In genomic region chr8:86147586-86147985, GRCm38 (mm10) we compare ENCODE assay signal across 27 mouse cellular contexts.
DNase-seq lines count a peak whose midpoint lies in the region; ATAC-seq and TF ChIP-seq lines count a peak whose summit lies in the region.
"Had no signal": no experiment of that assay in that cellular context is flagged by ENCODE, and none has a peak within 500 bp of the region (broad histone marks: within the 10 kb centered on the region; RNA-seq: fewer than 3 reads in every experiment).

No protein-coding gene starts in this region.

- H3K9me3 ChIP-seq in kidney, postnatal 0 days (replicated peaks; ENCODE audit: low read length): no peaks in the 10 kb centered on the region
- H3K9me3 ChIP-seq in MEL (replicated peaks; ENCODE audit: insufficient read depth, low read length): no peaks in the 10 kb centered on the region
- no peaks in the 10 kb centered on the region for H3K9me3 ChIP-seq in embryonic facial prominence, embryonic 10.5 days
- H3K9me3 ChIP-seq: forebrain, embryonic 10.5 days; forebrain, embryonic 13.5 days; G1E; heart, embryonic 10.5 days; heart, embryonic 13.5 days; hindbrain, embryonic 12.5 days; hindbrain, embryonic 15.5 days had no signal

- H3K27ac ChIP-seq in kidney, postnatal 0 days: no peak overlapping the region
- H3K27ac ChIP-seq in MEL (ENCODE audit: control insufficient read depth, low read depth, low read length): no peak overlapping the region
- no peak overlapping the region for H3K27ac ChIP-seq in embryonic facial prominence, embryonic 10.5 days (replicated peaks)
- H3K27ac ChIP-seq: forebrain, embryonic 10.5 days; forebrain, embryonic 13.5 days; heart, adult 2 months; heart, embryonic 10.5 days; heart, embryonic 13.5 days; hindbrain, embryonic 12.5 days; hindbrain, embryonic 15.5 days had no signal

- no peak for TF ChIP-seq EP300 in MEL (IDR thresholded peaks at IDR 0.05; ENCODE audit: low read depth in 1 of 2, low read length in 2 of 2)

- no peak for TF ChIP-seq CTCF in kidney, postnatal 0 days (IDR thresholded peaks at IDR 0.05; ENCODE audit: low read depth)
- TF ChIP-seq CTCF in MEL (IDR thresholded peaks at IDR 0.05 in 2 of 3, conservative IDR thresholded peaks at IDR 0.05 in 1 of 3; ENCODE audit: control insufficient read depth in 1 of 3, insufficient read depth in 1 of 3, low read depth in 2 of 3, low read length in 3 of 3, poor library complexity in 1 of 3, severe bottlenecking in 1 of 3): no peak

- no peak for TF ChIP-seq POLR2A in MEL (IDR thresholded peaks at IDR 0.05; ENCODE audit: control insufficient read depth in 1 of 2, insufficient read depth in 1 of 2, low read depth in 1 of 2, low read length in 2 of 2, poor library complexity in 1 of 2)

- no peaks in the 10 kb centered on the region for H3K27me3 ChIP-seq in kidney, postnatal 0 days (ENCODE audit: insufficient read depth, low read length)
- 0 out of 4 replicates have a peak, but pooled peaks cover 0 to 2% of the 10 kb centered on the region in 2 experiments for H3K27me3 ChIP-seq in MEL (ENCODE audit: control insufficient read depth in 1 of 2, insufficient read depth in 2 of 2, low read length in 2 of 2)
- no peaks in the 10 kb centered on the region for H3K27me3 ChIP-seq in embryonic facial prominence, embryonic 10.5 days (replicated peaks; ENCODE audit: low read depth, poor library complexity, severe bottlenecking)
- H3K27me3 ChIP-seq: CH12.LX; forebrain, embryonic 13.5 days; heart, embryonic 13.5 days; hindbrain, embryonic 12.5 days; hindbrain, embryonic 15.5 days had no signal

- WGBS in kidney, postnatal 0 days: 20% methylated on average over 6 of the region's 6 CpGs
- 59% methylated on average over 6 of the region's 6 CpGs for WGBS in embryonic facial prominence, embryonic 10.5 days

- no peak for ATAC-seq in kidney, postnatal 0 days (replicated peaks; ENCODE audit: low FRiP score, low read depth)
- ATAC-seq: forebrain, embryonic 13.5 days; forebrain, embryonic 16.5 days had no signal

- H3K4me1 ChIP-seq in kidney, postnatal 0 days (replicated peaks; ENCODE audit: insufficient read depth, low read length): 0 out of 2 replicates have a peak, but pooled peaks cover 3% of the 10 kb centered on the region
- H3K4me1 ChIP-seq in MEL (ENCODE audit: control insufficient read depth in 1 of 2, insufficient read depth in 2 of 2, low read length in 2 of 2): no peaks in the 10 kb centered on the region
- H3K4me1 ChIP-seq in embryonic facial prominence, embryonic 10.5 days: peaks cover 8% of the 10 kb centered on the region
- H3K4me1 ChIP-seq: forebrain, embryonic 13.5 days; heart, embryonic 10.5 days; heart, embryonic 13.5 days; hindbrain, embryonic 12.5 days; hindbrain, embryonic 15.5 days had no signal

- TF ChIP-seq RAD21 in MEL (IDR thresholded peaks at IDR 0.05; ENCODE audit: low read depth, low read length): no peak

- no peaks in the 10 kb centered on the region for H3K36me3 ChIP-seq in kidney, postnatal 0 days (ENCODE audit: insufficient read depth, low read length)
- H3K36me3 ChIP-seq in MEL (ENCODE audit: control insufficient read depth in 1 of 2, insufficient read depth in 2 of 2, low read length in 2 of 2): no peaks in the 10 kb centered on the region
- no peaks in the 10 kb centered on the region for H3K36me3 ChIP-seq in embryonic facial prominence, embryonic 10.5 days (replicated peaks)
- H3K36me3 ChIP-seq: forebrain, embryonic 10.5 days; G1E; heart, embryonic 10.5 days; heart, embryonic 13.5 days; hindbrain, embryonic 12.5 days; hindbrain, embryonic 15.5 days had no signal

- H3K9ac ChIP-seq in kidney, postnatal 0 days (ENCODE audit: low read depth, low read length): no peak overlapping the region
- no peak overlapping the region for H3K9ac ChIP-seq in MEL (ENCODE audit: control insufficient read depth, low read depth, low read length, poor library complexity, severe bottlenecking)
- H3K9ac ChIP-seq: forebrain, embryonic 13.5 days; heart, embryonic 13.5 days; hindbrain, embryonic 12.5 days; hindbrain, embryonic 15.5 days had no signal

- no peaks in the 10 kb centered on the region for H3K79me2 ChIP-seq in MEL (ENCODE audit: control insufficient read depth, insufficient read depth, low read length, poor library complexity)

- H3K4me2 ChIP-seq in kidney, postnatal 0 days (ENCODE audit: low read length): no peak overlapping the region
- H3K4me2 ChIP-seq: forebrain, embryonic 13.5 days; heart, embryonic 13.5 days; hindbrain, embryonic 12.5 days; hindbrain, embryonic 15.5 days had no signal

- no peak overlapping the region for H3K4me3 ChIP-seq in kidney, postnatal 0 days (replicated peaks; ENCODE audit: low read depth, low read length)
- H3K4me3 ChIP-seq in MEL (ENCODE audit: control insufficient read depth in 1 of 2, insufficient read depth in 1 of 2, low read depth in 2 of 2, low read length in 2 of 2): no peak overlapping the region
- no peak overlapping the region for H3K4me3 ChIP-seq in embryonic facial prominence, embryonic 10.5 days
- H3K4me3 ChIP-seq: forebrain, embryonic 10.5 days; forebrain, embryonic 13.5 days; heart, adult 2 months; heart, embryonic 10.5 days; heart, embryonic 13.5 days; hindbrain, embryonic 12.5 days; hindbrain, embryonic 15.5 days had no signal

- peak; percentile 33 for DNase-seq in kidney, postnatal 0 days (ENCODE audit: low spot score)
- no peak for DNase-seq in kidney, postnatal 10 days
- DNase-seq in MEL (ENCODE audit: low read depth, low spot score): peak; percentile 16
- DNase-seq in embryonic facial prominence, embryonic 10.5 days (ENCODE audit: low spot score): peak; percentile 10
- DNase-seq in layer of hippocampus, adult 8-10 months (ENCODE audit: low spot score in 2 of 2): no peak
- DNase-seq in adrenal gland, postnatal 25 days: no peak
- DNase-seq: adrenal gland, adult 2 months; adrenal gland, postnatal 14 days; B cell, adult 2 months; cerebellum, adult 11-12 months; cerebellum, adult 8-10 months; cerebellum, postnatal 10 days; cerebellum, postnatal 36 days; gastrocnemius, postnatal 10 days; gastrocnemius, postnatal 36 days; heart, adult 2 months; heart, postnatal 14 days; heart, postnatal 4 days had no signal

TF ChIP-seq in MEL, 35 proteins besides CTCF, POLR2A, EP300 and RAD21:
- TF ChIP-seq CHD2 (IDR thresholded peaks at IDR 0.05; ENCODE audit: low read length): no peak
- TF ChIP-seq HCFC1 (IDR thresholded peaks at IDR 0.05; ENCODE audit: low read depth, low read length): no peak
- TF ChIP-seq MAZ (IDR thresholded peaks at IDR 0.05; ENCODE audit: low read depth, low read length): no peak
- no peak for TF ChIP-seq NELFE (IDR thresholded peaks at IDR 0.05; ENCODE audit: low read depth, low read length)
- no peak for TF ChIP-seq ZC3H11A (IDR thresholded peaks at IDR 0.05; ENCODE audit: low read depth, low read length)
- TF ChIP-seq MYB (IDR thresholded peaks at IDR 0.05; ENCODE audit: low read depth, low read length): no peak
- no peak for TF ChIP-seq USF2 (IDR thresholded peaks at IDR 0.05; ENCODE audit: borderline replicate concordance in 1 of 2, insufficient read depth in 1 of 2, low read depth in 1 of 2, low read length in 2 of 2)
- no peak for TF ChIP-seq TAL1 (IDR thresholded peaks at IDR 0.05; ENCODE audit: low read length)
- TF ChIP-seq BHLHE40 (IDR thresholded peaks at IDR 0.05; ENCODE audit: borderline replicate concordance, low read depth, low read length): no peak
- no peak for TF ChIP-seq ZNF384 (IDR thresholded peaks at IDR 0.05; ENCODE audit: low read depth, low read length)

Comparison
In these comparisons a context has a peak if more than half of its experiments do, and no peak if none do; other contexts are left out.
1. DNase-seq: peak in kidney, postnatal 0 days (single experiment), MEL (single experiment) and embryonic facial prominence, embryonic 10.5 days (single experiment); none in kidney, postnatal 10 days (single experiment), layer of hippocampus, adult 8-10 months (0 of 2) and adrenal gland, postnatal 25 days (single experiment).